Mouse (Mus musculus) olfactory bulb, adult 2 months (tissue): ENCODE measurements around the gene Gm20806. TPM values are rescaled to one million over a fixed set of nuclear protein-coding genes. Genes with fewer than 3 reads are reported as not detected.
"Not testable (repeated sequence)": the region's sequence is repeated elsewhere in the genome, so short reads cannot be mapped to it uniquely, and the experiment has no call there.

Experiments
- H3K27ac ChIP-seq: fragments of 200-500 bp; 2 replicates; pipeline ENCODE4 v1.5.1; 2012; ENCODE audit warnings: low read depth, low read length; ENCODE audit not compliant: insufficient read depth
- H3K4me1 ChIP-seq: fragments of 200-500 bp; 2 replicates; pipeline ENCODE4 v1.6.1; 2012; ENCODE audit warnings: low read length; ENCODE audit not compliant: control insufficient read depth, insufficient read depth
- H3K4me3 ChIP-seq: fragments of 200-500 bp; 2 replicates; pipeline ENCODE4 v1.5.1; 2012; ENCODE audit warnings: mild to moderate bottlenecking, low read depth, low read length, moderate library complexity; ENCODE audit not compliant: insufficient read depth
- WGBS: fragments of 180-500 bp; shearing (Covaris S2); methylation state at CpG from one replicate; pipeline ENCODE4 v1.1.7; 2018; 5-methylcytosine and 5-hydroxymethylcytosine counted together
- polyA plus RNA-seq: library from polyadenylated mRNA; stranded (reverse); fragments of >200 nt; gene quantifications from 2 replicates; pipeline ENCODE4 v1.2.4, GENCODE M21; 2012; ENCODE audit warnings: low replicate concordance; ENCODE audit not compliant: missing spikeins, insufficient read depth, insufficient read length

Gm20806 gene
- not detected in 2 replicates for polyA plus RNA-seq

DNA sequence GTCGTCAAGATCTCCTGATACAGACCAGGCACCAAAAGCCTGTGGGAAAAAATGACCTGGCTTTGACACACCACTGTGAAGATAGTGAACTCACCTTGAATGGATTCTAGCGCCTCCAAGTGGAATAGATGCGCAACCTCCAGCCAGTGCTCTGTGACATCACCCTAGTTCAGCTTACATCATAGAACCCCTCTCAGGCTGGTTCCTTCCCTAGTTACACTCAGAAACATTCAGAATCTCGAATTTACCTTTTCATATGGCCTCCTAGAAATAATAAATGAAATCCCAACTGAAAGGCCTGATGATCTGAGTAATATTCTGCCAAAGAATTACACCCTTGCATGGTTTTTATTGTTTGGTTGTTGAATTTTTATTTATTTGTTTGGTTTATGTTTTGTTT is at the start of gene Gm20806:
TSS of gene Gm20806 (minus strand) at position 101 of the 400 bp plus-strand sequence.
- no CpG with 5 or more reads among the region's 4 CpGs for WGBS

More for the DNA sequence above, at the start of gene Gm20806:
- not testable (repeated sequence) for H3K4me3 ChIP-seq, H3K27ac ChIP-seq, H3K4me1 ChIP-seq
